Mouse (Mus musculus): ENCODE measurements at regions not wholly inside any gene's neighbourhood (a gene's known extent, or its start where the extent isn't known, plus 50 kb on each side); places are given as distances from the start of the nearest gene placed in this dataset.
A peak's percentile ranks its signal among the peaks of the same experiment; 100 is the strongest.

DNA sequence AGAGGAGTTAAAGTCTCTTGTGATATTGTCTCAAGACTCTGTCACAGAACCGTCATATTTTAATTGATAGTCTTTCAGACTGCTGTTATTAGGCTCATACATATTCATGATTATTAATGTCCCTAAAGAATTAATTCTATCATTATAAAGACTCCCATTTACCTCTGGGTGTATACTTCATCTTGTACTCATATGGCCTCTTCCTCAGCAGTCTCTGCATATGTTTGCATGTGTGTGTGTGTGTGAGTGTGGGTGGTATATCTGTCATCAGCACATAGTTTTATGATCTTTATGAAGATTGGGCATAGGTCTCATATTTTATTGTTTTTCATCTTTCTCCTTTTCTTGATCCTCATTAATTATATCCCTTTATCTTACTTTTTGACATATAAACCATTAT, 347.3 kb upstream of the Sphkap start:
- H3K4me1 ChIP-seq (replicated peaks; ENCODE audit: control insufficient read depth, insufficient read depth, low read length): no peaks in the 10 kb centered on the region
- peak; percentile 64 for ATAC-seq (ENCODE audit: low FRiP score)
- no peaks in the 10 kb centered on the region for H3K9me3 ChIP-seq (ENCODE audit: control insufficient read depth, low read length)
- H3K4me2 ChIP-seq (replicated peaks; ENCODE audit: low read depth, low read length): no peak overlapping the region
- H3K27me3 ChIP-seq (ENCODE audit: control insufficient read depth, insufficient read depth, low read length): no peaks in the 10 kb centered on the region
- H3K36me3 ChIP-seq (ENCODE audit: control insufficient read depth, insufficient read depth, low read length): no peaks in the 10 kb centered on the region
- no peak overlapping the region for H3K4me3 ChIP-seq (ENCODE audit: low read depth, low read length)
- H3K9ac ChIP-seq (ENCODE audit: low read depth, low read length): no peak overlapping the region
- H3K27ac ChIP-seq (ENCODE audit: low read depth, low read length): no peak overlapping the region
- DNase-seq (ENCODE audit: low spot score): no peak
- WGBS: 63% methylated on average over 1 of the region's 1 CpGs

DNA sequence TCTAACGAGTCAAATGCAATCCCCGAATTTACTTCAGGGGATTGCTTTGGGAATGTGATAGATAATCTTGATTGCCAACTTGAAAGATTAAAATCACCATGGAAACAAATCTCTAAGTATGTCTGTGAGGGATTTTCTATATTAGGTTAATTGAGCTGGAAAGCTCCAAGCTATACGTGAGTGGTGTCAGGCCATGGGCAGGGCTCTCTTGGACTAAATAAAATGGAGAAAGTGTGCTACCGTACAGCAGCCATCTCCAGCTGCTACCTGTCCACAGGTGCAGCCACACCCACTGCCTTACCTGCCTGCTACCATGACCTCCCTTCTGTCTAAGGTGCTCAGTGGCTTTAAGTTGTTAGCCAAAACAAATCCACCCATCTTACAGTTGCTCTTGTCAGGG, 345.0 kb upstream of the Sphkap start:
- Histone ChIP-seq H3K9me3 (ENCODE audit: control insufficient read depth, low read length) (no peaks in the 10 kb centered on the region), H3K27ac (ENCODE audit: low read depth, low read length) (no peak overlapping the region), H3K4me3 (ENCODE audit: low read depth, low read length) (no peak overlapping the region), H3K27me3 (ENCODE audit: control insufficient read depth, insufficient read depth, low read length) (no peaks in the 10 kb centered on the region), H3K4me2 (replicated peaks; ENCODE audit: low read depth, low read length) (no peak overlapping the region), H3K36me3 (ENCODE audit: control insufficient read depth, insufficient read depth, low read length) (no peaks in the 10 kb centered on the region), H3K9ac (ENCODE audit: low read depth, low read length) (no peak overlapping the region), H3K4me1 (replicated peaks; ENCODE audit: control insufficient read depth, insufficient read depth, low read length) (no peaks in the 10 kb centered on the region)
- 76% methylated on average over 4 of the region's 4 CpGs for WGBS
- ATAC-seq (ENCODE audit: low FRiP score) (no peak), DNase-seq (ENCODE audit: low spot score) (no peak)

DNA sequence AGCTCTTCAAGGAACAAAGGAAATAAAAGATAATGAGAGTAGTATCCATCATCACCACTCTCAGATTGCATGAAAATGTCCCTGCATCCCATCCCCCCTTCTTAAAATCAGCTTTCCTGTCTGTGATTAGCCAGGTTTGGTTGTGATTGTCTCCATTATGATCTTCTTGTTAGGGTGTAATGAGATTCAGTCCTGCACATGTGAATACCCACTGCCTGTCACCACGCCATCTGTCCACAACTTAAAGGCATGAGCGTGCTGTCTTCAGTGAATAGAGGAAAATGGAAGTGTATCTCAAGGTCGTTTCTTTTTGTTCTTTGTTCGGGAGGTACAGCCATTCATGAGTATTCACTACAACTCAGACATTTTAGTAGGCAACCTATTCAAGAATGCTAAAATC, 341.0 kb upstream of the Sphkap start:
- H3K9ac ChIP-seq (ENCODE audit: low read depth, low read length): no peak overlapping the region
- H3K4me1 ChIP-seq (replicated peaks; ENCODE audit: control insufficient read depth, insufficient read depth, low read length): no peaks in the 10 kb centered on the region
- no peak overlapping the region for H3K4me2 ChIP-seq (replicated peaks; ENCODE audit: low read depth, low read length)
- H3K4me3 ChIP-seq (ENCODE audit: low read depth, low read length): no peak overlapping the region
- DNase-seq (ENCODE audit: low spot score): peak; percentile 44
- H3K27ac ChIP-seq (ENCODE audit: low read depth, low read length): peak overlapping the region; percentile 79
- no peaks in the 10 kb centered on the region for H3K36me3 ChIP-seq (ENCODE audit: control insufficient read depth, insufficient read depth, low read length)
- H3K27me3 ChIP-seq (ENCODE audit: control insufficient read depth, insufficient read depth, low read length): no peaks in the 10 kb centered on the region
- H3K9me3 ChIP-seq (ENCODE audit: control insufficient read depth, low read length): no peaks in the 10 kb centered on the region
- peak; percentile 82 for ATAC-seq (ENCODE audit: low FRiP score)
- WGBS: 36% methylated on average over 4 of the region's 4 CpGs

DNA sequence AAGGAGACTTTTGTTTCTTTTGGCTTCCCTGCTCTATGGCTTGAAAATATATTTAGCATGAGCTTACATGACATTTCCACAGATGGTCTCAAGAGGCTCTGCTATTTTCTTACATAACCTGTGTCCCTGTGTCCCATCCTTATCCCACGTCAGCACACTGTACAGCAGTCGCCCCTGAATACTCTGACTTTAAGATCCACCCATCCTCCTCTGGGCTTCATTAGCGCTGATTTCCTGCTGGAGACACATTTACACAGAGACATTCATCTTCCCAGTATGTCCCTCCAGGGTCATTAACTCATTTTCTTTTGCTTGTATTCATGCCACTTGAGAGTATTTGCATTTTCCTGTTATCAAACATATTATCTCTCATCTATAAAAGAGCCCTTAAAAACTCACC, 340.1 kb upstream of the Sphkap start:
- ATAC-seq (ENCODE audit: low FRiP score): peak; percentile 55
- no peaks in the 10 kb centered on the region for H3K36me3 ChIP-seq (ENCODE audit: control insufficient read depth, insufficient read depth, low read length)
- peak overlapping the region; percentile 67 for H3K27ac ChIP-seq (ENCODE audit: low read depth, low read length)
- H3K4me1 ChIP-seq (replicated peaks; ENCODE audit: control insufficient read depth, insufficient read depth, low read length): no peaks in the 10 kb centered on the region
- peak; percentile 27 for DNase-seq (ENCODE audit: low spot score)
- H3K4me3 ChIP-seq (ENCODE audit: low read depth, low read length): no peak overlapping the region
- H3K9ac ChIP-seq (ENCODE audit: low read depth, low read length): no peak overlapping the region
- no peaks in the 10 kb centered on the region for H3K9me3 ChIP-seq (ENCODE audit: control insufficient read depth, low read length)
- H3K4me2 ChIP-seq (replicated peaks; ENCODE audit: low read depth, low read length): no peak overlapping the region
- WGBS: 48% methylated on average over 3 of the region's 3 CpGs
- no peaks in the 10 kb centered on the region for H3K27me3 ChIP-seq (ENCODE audit: control insufficient read depth, insufficient read depth, low read length)

DNA sequence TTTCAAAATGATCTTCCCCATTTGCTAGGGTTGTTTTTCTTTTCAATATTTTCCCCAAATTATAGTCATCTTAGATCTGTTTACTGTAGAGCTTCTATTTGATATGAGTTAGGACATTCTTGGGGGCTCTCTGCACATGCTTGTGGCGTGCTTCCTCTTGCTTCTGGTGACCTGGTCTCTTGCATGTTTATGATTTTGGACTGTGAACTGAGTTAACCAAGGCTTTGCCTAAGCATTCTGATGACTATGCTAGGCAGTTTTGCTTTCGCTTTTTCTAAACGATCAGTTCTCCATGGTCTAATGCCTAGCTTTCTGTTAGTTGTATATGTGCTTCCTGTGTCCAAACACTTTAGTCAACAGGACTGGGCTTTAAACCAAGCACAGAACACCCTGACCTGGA, 339.4 kb upstream of the Sphkap start:
- no peak for ATAC-seq (ENCODE audit: low FRiP score)
- Histone ChIP-seq H3K4me2 (replicated peaks; ENCODE audit: low read depth, low read length) (no peak overlapping the region), H3K9ac (ENCODE audit: low read depth, low read length) (no peak overlapping the region), H3K27me3 (ENCODE audit: control insufficient read depth, insufficient read depth, low read length) (no peaks in the 10 kb centered on the region), H3K9me3 (ENCODE audit: control insufficient read depth, low read length) (no peaks in the 10 kb centered on the region), H3K36me3 (ENCODE audit: control insufficient read depth, insufficient read depth, low read length) (no peaks in the 10 kb centered on the region), H3K4me1 (replicated peaks; ENCODE audit: control insufficient read depth, insufficient read depth, low read length) (no peaks in the 10 kb centered on the region), H3K27ac (ENCODE audit: low read depth, low read length) (peak overlapping the region; percentile 67), H3K4me3 (ENCODE audit: low read depth, low read length) (no peak overlapping the region)
- DNase-seq (ENCODE audit: low spot score): no peak
- 90% methylated on average over 3 of the region's 3 CpGs for WGBS

DNA sequence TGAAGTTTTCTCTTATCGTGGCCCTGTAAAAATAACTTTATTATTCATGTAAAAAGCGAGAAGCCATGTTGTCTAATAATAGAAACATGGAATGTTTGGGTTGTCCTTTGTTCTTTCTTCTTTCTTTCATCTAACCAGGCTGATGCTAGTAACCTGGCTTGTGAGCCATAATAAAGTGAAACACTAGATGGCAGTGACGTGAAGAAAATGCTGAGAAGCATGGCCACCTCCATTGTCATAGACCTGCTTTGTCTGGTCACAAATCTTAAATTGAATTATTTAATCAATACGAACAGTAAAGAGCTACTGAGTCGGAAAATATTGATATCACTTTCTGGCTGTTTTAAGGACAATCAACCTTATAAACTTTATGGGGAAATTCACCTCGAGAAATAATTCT, 338.0 kb upstream of the Sphkap start:
- no peak overlapping the region for H3K4me2 ChIP-seq (replicated peaks; ENCODE audit: low read depth, low read length)
- DNase-seq (ENCODE audit: low spot score) (peak; percentile 81), ATAC-seq (ENCODE audit: low FRiP score) (peak; percentile 84)
- H3K4me3 ChIP-seq (ENCODE audit: low read depth, low read length): no peak overlapping the region
- H3K27me3 ChIP-seq (ENCODE audit: control insufficient read depth, insufficient read depth, low read length): no peaks in the 10 kb centered on the region
- no peak overlapping the region for H3K27ac ChIP-seq (ENCODE audit: low read depth, low read length)
- no peaks in the 10 kb centered on the region for H3K9me3 ChIP-seq (ENCODE audit: control insufficient read depth, low read length)
- 37% methylated on average over 6 of the region's 6 CpGs for WGBS
- H3K4me1 ChIP-seq (replicated peaks; ENCODE audit: control insufficient read depth, insufficient read depth, low read length): no peaks in the 10 kb centered on the region
- no peak overlapping the region for H3K9ac ChIP-seq (ENCODE audit: low read depth, low read length)
- no peaks in the 10 kb centered on the region for H3K36me3 ChIP-seq (ENCODE audit: control insufficient read depth, insufficient read depth, low read length)

DNA sequence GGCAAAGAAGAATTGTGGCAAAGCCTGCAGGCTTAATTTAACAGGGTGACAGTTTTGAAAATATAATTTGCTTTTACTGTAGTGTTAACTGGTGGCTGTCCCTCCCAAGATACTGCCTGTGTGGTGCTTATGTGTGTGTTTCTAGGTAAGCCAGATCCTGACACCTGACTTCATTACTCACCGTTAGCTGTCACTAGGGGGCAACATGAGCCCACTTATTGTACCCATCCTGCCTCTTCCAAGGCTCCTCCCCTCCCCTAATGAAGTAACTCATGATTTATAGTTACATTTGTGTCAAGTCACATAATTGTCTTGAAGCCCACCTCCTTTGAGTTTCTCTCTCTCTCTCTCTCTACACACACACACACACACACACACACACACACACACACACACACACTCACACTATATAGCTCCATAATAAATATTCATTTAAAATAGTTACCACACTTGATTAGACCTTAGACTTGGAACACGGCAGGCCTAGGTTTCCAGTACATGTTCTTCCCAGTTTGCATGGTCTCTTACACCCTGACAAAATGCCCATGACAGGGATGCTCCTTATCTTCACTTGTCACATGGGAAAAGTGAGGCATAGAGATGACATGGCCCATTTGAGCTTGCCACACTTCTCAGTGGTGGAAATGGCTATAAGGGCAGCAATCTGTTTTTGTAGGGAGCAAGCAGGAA, 328.6 kb upstream of the Sphkap start:
- Histone ChIP-seq H3K4me3 (ENCODE audit: low read depth, low read length) (no peak overlapping the region), H3K27me3 (ENCODE audit: control insufficient read depth, insufficient read depth, low read length) (no peaks in the 10 kb centered on the region), H3K27ac (ENCODE audit: low read depth, low read length) (no peak overlapping the region), H3K4me1 (replicated peaks; ENCODE audit: control insufficient read depth, insufficient read depth, low read length) (no peaks in the 10 kb centered on the region), H3K36me3 (ENCODE audit: control insufficient read depth, insufficient read depth, low read length) (no peaks in the 10 kb centered on the region), H3K9ac (ENCODE audit: low read depth, low read length) (no peak overlapping the region), H3K9me3 (ENCODE audit: control insufficient read depth, low read length) (no peaks in the 10 kb centered on the region), H3K4me2 (replicated peaks; ENCODE audit: low read depth, low read length) (no peak overlapping the region)
- WGBS: 40% methylated on average over 2 of the region's 2 CpGs
- DNase-seq (ENCODE audit: low spot score) (peak; percentile 62), ATAC-seq (ENCODE audit: low FRiP score) (peak; percentile 82)

DNA sequence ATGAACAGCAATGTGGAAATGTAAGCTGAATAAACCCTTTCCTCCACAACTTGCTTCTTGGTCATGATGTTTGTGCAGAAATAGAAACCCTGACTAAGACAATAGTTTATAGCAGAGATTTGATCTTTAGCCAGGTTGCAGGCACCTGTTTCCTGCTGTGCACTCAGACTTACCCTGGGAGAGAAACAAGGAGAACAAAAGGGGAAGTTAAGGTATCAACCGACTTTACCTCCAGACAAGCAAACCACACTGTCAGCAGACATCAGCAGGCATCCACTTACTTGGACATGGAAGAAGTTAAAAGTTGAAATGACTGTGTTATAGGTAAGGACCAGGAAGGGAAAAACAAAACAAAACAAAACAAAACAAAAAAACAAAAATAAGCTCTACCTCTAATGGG, 323.7 kb upstream of the Sphkap start:
- Histone ChIP-seq H3K9me3 (ENCODE audit: control insufficient read depth, low read length) (no peaks in the 10 kb centered on the region), H3K4me1 (replicated peaks; ENCODE audit: control insufficient read depth, insufficient read depth, low read length) (no peaks in the 10 kb centered on the region), H3K4me3 (ENCODE audit: low read depth, low read length) (no peak overlapping the region), H3K36me3 (ENCODE audit: control insufficient read depth, insufficient read depth, low read length) (no peaks in the 10 kb centered on the region), H3K9ac (ENCODE audit: low read depth, low read length) (no peak overlapping the region), H3K4me2 (replicated peaks; ENCODE audit: low read depth, low read length) (no peak overlapping the region), H3K27me3 (ENCODE audit: control insufficient read depth, insufficient read depth, low read length) (no peaks in the 10 kb centered on the region), H3K27ac (ENCODE audit: low read depth, low read length) (no peak overlapping the region)
- DNase-seq (ENCODE audit: low spot score): no peak
- no peak for ATAC-seq (ENCODE audit: low FRiP score)
- WGBS: 81% methylated on average over 1 of the region's 1 CpGs

DNA sequence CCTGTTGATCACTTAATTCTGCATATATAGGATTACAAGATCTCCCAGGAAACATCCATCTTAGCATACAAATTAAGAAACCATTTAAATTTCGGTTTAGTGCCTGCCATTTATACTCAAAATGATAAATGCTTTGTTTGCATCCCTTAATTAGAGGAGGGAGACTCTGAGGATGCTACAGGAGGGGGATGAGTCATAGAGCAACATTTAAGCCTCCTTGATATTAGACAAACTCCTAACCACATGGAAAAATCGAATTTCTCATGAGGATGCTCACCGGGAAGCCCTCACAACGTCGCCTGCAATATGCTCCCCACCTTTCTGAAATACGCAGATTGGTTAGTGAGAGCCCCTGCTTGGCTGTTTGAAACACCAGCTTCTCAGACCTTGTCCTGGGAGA, 320.8 kb upstream of the Sphkap start:
- DNase-seq (ENCODE audit: low spot score): no peak
- H3K4me1 ChIP-seq (replicated peaks; ENCODE audit: control insufficient read depth, insufficient read depth, low read length): no peaks in the 10 kb centered on the region
- H3K36me3 ChIP-seq (ENCODE audit: control insufficient read depth, insufficient read depth, low read length): no peaks in the 10 kb centered on the region
- H3K9me3 ChIP-seq (ENCODE audit: control insufficient read depth, low read length): no peaks in the 10 kb centered on the region
- H3K4me2 ChIP-seq (replicated peaks; ENCODE audit: low read depth, low read length): no peak overlapping the region
- H3K27me3 ChIP-seq (ENCODE audit: control insufficient read depth, insufficient read depth, low read length): no peaks in the 10 kb centered on the region
- no peak overlapping the region for H3K4me3 ChIP-seq (ENCODE audit: low read depth, low read length)
- ATAC-seq (ENCODE audit: low FRiP score): no peak
- no peak overlapping the region for H3K9ac ChIP-seq (ENCODE audit: low read depth, low read length)
- WGBS: 77% methylated on average over 6 of the region's 6 CpGs
- H3K27ac ChIP-seq (ENCODE audit: low read depth, low read length): no peak overlapping the region

Measured in hindbrain, embryonic 11.5 days (tissue).